11 mouse cellular contexts compared by ENCODE assay signal in genomic region chr19:41474943-41475342, GRCm38 (mm10). TPM values are rescaled to one million over a fixed set of nuclear protein-coding genes. Genes with fewer than 3 reads are reported as not detected.
DNase-seq lines count a peak whose midpoint lies in the region; ATAC-seq and TF ChIP-seq lines count a peak whose summit lies in the region.
"Had no signal": no experiment of that assay in that cellular context is flagged by ENCODE, and none has a peak within 500 bp of the region (broad histone marks: within the 10 kb centered on the region; RNA-seq: fewer than 3 reads in every experiment).

No protein-coding gene starts in this region.

- peak; percentile 89 for DNase-seq in 3T3-L1 (ENCODE audit: low read depth, low spot score)
- no peak for DNase-seq in ES-E14 (ENCODE audit: low read depth, low spot score)
- DNase-seq in urinary bladder, postnatal 10 days (ENCODE audit: low spot score), result no peak
- DNase-seq in urinary bladder, postnatal 25 days (ENCODE audit: low spot score), result no peak
- DNase-seq in right cerebral cortex, postnatal 14 days, result no peak
- DNase-seq: gastrocnemius, adult 2 months; right cerebral cortex, postnatal 25 days had no signal

- H3K27ac ChIP-seq in ES-E14 (ENCODE audit: insufficient read depth, low read depth, low read length, poor library complexity, severe bottlenecking), result peak overlapping the region; percentile 34; the same call in 1 of the 2 replicates
- peak overlapping the region; percentile 51; the same call in 1 of the 2 replicates for H3K27ac ChIP-seq in intestine, embryonic 16.5 days (ENCODE audit: low read length)
- peak overlapping the region; percentile 36 for H3K27ac ChIP-seq in liver, embryonic 16.5 days (ENCODE audit: low read length)
- H3K27ac ChIP-seq in forebrain, embryonic 16.5 days (ENCODE audit: low read length), result no peak overlapping the region
- H3K27ac ChIP-seq: gastrocnemius, adult 2 months had no signal

- in situ Hi-C loops in ES-E14 (cut with MboI; ENCODE audit: low sequenced_read_pairs in 2 of 2, unreplicated experiment in 2 of 2), result no loop called here

- no peak overlapping the region for H3K9ac ChIP-seq in ES-E14 (ENCODE audit: insufficient read depth, low read depth, low read length, poor library complexity, severe bottlenecking)
- no peak overlapping the region for H3K9ac ChIP-seq in intestine, embryonic 16.5 days (ENCODE audit: low read depth, low read length)
- H3K9ac ChIP-seq in liver, embryonic 16.5 days (ENCODE audit: low read depth, low read length), result no peak overlapping the region
- no peak overlapping the region for H3K9ac ChIP-seq in forebrain, embryonic 16.5 days (replicated peaks; ENCODE audit: low read depth, low read length)

- peak; percentile 95 for ATAC-seq in intestine, embryonic 16.5 days
- ATAC-seq in liver, embryonic 16.5 days (ENCODE audit: low read depth), result peak; percentile 79
- no peak for ATAC-seq in forebrain, embryonic 16.5 days
- ATAC-seq: activated CD4-positive, CD25-positive, alpha-beta regulatory T cell, adult 4 months had no signal

- peaks cover 15 to 25% of the 10 kb centered on the region in 2 experiments; a peak in 3 of 4 replicates for H3K4me1 ChIP-seq in ES-E14 (ENCODE audit: control insufficient read depth in 2 of 2, insufficient read depth in 2 of 2, low read length in 2 of 2, poor library complexity in 1 of 2)
- H3K4me1 ChIP-seq in intestine, embryonic 16.5 days (ENCODE audit: control insufficient read depth, insufficient read depth, low read length), result peaks cover 7% of the 10 kb centered on the region; the same call in 1 of the 2 replicates
- H3K4me1 ChIP-seq in liver, embryonic 16.5 days (ENCODE audit: control insufficient read depth, low read depth, low read length), result no peaks in the 10 kb centered on the region
- no peaks in the 10 kb centered on the region for H3K4me1 ChIP-seq in forebrain, embryonic 16.5 days (replicated peaks; ENCODE audit: control insufficient read depth, insufficient read depth, low read length)

- H3K27me3 ChIP-seq in intestine, embryonic 16.5 days (replicated peaks; ENCODE audit: control insufficient read depth, insufficient read depth, low read length), result no peaks in the 10 kb centered on the region
- H3K27me3 ChIP-seq in liver, embryonic 16.5 days (ENCODE audit: control insufficient read depth, insufficient read depth, low read depth, low read length), result no peaks in the 10 kb centered on the region
- H3K27me3 ChIP-seq in forebrain, embryonic 16.5 days (replicated peaks; ENCODE audit: control insufficient read depth, insufficient read depth, low read length), result no peaks in the 10 kb centered on the region; the same call in 1 of the 2 replicates

- no peaks in the 10 kb centered on the region for H3K36me3 ChIP-seq in ES-E14 (ENCODE audit: control insufficient read depth, insufficient read depth, low read length, poor library complexity, severe bottlenecking)
- H3K36me3 ChIP-seq in intestine, embryonic 16.5 days (ENCODE audit: control insufficient read depth, insufficient read depth, low read length), result no peaks in the 10 kb centered on the region
- no peaks in the 10 kb centered on the region for H3K36me3 ChIP-seq in liver, embryonic 16.5 days (ENCODE audit: control insufficient read depth, insufficient read depth)
- no peaks in the 10 kb centered on the region for H3K36me3 ChIP-seq in forebrain, embryonic 16.5 days (ENCODE audit: control insufficient read depth, insufficient read depth)

- no peaks in the 10 kb centered on the region for H3K9me3 ChIP-seq in ES-E14 (ENCODE audit: control insufficient read depth, insufficient read depth, low read depth, low read length)
- no peaks in the 10 kb centered on the region for H3K9me3 ChIP-seq in intestine, embryonic 16.5 days (ENCODE audit: control insufficient read depth, low read length)
- no peaks in the 10 kb centered on the region for H3K9me3 ChIP-seq in liver, embryonic 16.5 days (replicated peaks; ENCODE audit: control insufficient read depth, low read length)
- no peaks in the 10 kb centered on the region for H3K9me3 ChIP-seq in forebrain, embryonic 16.5 days (ENCODE audit: control insufficient read depth, low read length)

- 56% methylated on average over 2 of the region's 2 CpGs for WGBS in intestine, embryonic 16.5 days
- 34% methylated on average over 2 of the region's 2 CpGs for WGBS in liver, embryonic 16.5 days (ENCODE audit: insufficient replicate concordance)
- WGBS in forebrain, embryonic 16.5 days, result 84% methylated on average over 2 of the region's 2 CpGs

- H3K4me3 ChIP-seq in ES-E14 (ENCODE audit: insufficient read depth in 1 of 2, low read depth in 1 of 2, low read length in 2 of 2, poor library complexity in 1 of 2, severe bottlenecking in 1 of 2), result no peak overlapping the region
- no peak overlapping the region for H3K4me3 ChIP-seq in intestine, embryonic 16.5 days (ENCODE audit: low read length)
- no peak overlapping the region for H3K4me3 ChIP-seq in liver, embryonic 16.5 days (ENCODE audit: low read depth, low read length)
- H3K4me3 ChIP-seq in forebrain, embryonic 16.5 days (replicated peaks; ENCODE audit: low read length), result no peak overlapping the region
- H3K4me3 ChIP-seq: gastrocnemius, adult 2 months had no signal

- H3K4me2 ChIP-seq in intestine, embryonic 16.5 days (ENCODE audit: low read depth, low read length), result no peak overlapping the region
- peak overlapping the region; percentile 27; the same call in 1 of the 2 replicates for H3K4me2 ChIP-seq in liver, embryonic 16.5 days (ENCODE audit: low read depth, low read length)
- H3K4me2 ChIP-seq in forebrain, embryonic 16.5 days (ENCODE audit: low read length), result no peak overlapping the region

TF ChIP-seq in ES-E14, 5 proteins besides CTCF, POLR2A, EP300 and RAD21:
- TF ChIP-seq ZNF384 (IDR thresholded peaks at IDR 0.05; ENCODE audit: low read depth, low read length), result no peak
- 0 out of 2 replicates have a peak, but pooled peaks have one; percentile 8 for TF ChIP-seq MAFK (IDR thresholded peaks at IDR 0.05; ENCODE audit: insufficient read depth, low read depth, low read length)
- no peak for TF ChIP-seq ZC3H11A (IDR thresholded peaks at IDR 0.05; ENCODE audit: borderline replicate concordance, low read depth, low read length)

RNA-seq across cellular contexts. Expression of gene Lcor, which starts 7.5 kb away (rescaled TPM):
- total RNA-seq in ES-E14 (2012; rRNA removed), result 9.9 and 10.2 TPM in 2 replicates
- 19.0 and 20.8 TPM in 2 replicates for polyA plus RNA-seq in intestine, embryonic 16.5 days (2015; fragmentation: Nextera tagmentation; extraction: Ambion mirVana)
- polyA plus RNA-seq in liver, embryonic 16.5 days (2015; fragmentation: Nextera tagmentation; extraction: Ambion mirVana), result 6.3 and 6.9 TPM in 2 replicates
- 20.1 and 21.8 TPM in 2 replicates for polyA plus RNA-seq in forebrain, embryonic 16.5 days (2015; fragmentation: Nextera tagmentation; extraction: Ambion mirVana)
